Mouse (Mus musculus) stomach, embryonic 14.5 days (tissue): ENCODE data around the gene Gm32742. TPM values are rescaled to one million over a fixed set of nuclear protein-coding genes. Genes with fewer than 3 reads are reported as not detected.
"Not testable (repeated sequence)": the region's sequence is repeated elsewhere in the genome, so short reads cannot be mapped to it uniquely, and the experiment has no call there.

Experiments used
- ATAC-seq: fragments of 200-750 bp; cut with Nextera tagmentation; 2 replicates; pipeline ENCODE4 v1.8.0; 2017; ENCODE audit warnings: low read depth, moderate TSS enrichment; ENCODE audit not compliant: insufficient number of reproducible peaks, insufficient read depth, low FRiP score
- H3K27ac ChIP-seq: fragments of 300-500 bp; sonication (generic); 2 replicates; pipeline ENCODE4 v1.5.1; 2014; ENCODE audit warnings: mild to moderate bottlenecking, low read length, moderate library complexity, mixed read lengths
- H3K27me3 ChIP-seq: fragments of 300-500 bp; sonication (generic); 2 replicates; pipeline ENCODE4 v1.6.1; 2014; ENCODE audit warnings: low read length, control low read depth, mixed read lengths; ENCODE audit not compliant: control insufficient read depth, insufficient read depth
- H3K36me3 ChIP-seq: fragments of 300-500 bp; sonication (generic); 2 replicates; pipeline ENCODE4 v1.6.1; 2014; ENCODE audit warnings: mild to moderate bottlenecking, control low read depth, low read length, moderate library complexity, mixed read lengths; ENCODE audit not compliant: control insufficient read depth, insufficient read depth
- H3K4me1 ChIP-seq: fragments of 300-500 bp; sonication (generic); 2 replicates; pipeline ENCODE4 v1.6.1; 2014; ENCODE audit warnings: low read length, control low read depth, mixed read lengths; ENCODE audit not compliant: control insufficient read depth, insufficient read depth
- H3K4me2 ChIP-seq: fragments of 300-500 bp; sonication (generic); replicated peaks from 2 replicates; pipeline ENCODE4 v1.6.1; 2014; ENCODE audit warnings: low read depth, low read length, control low read depth
- H3K4me3 ChIP-seq: fragments of 300-500 bp; sonication (generic); 2 replicates; pipeline ENCODE4 v1.5.1; 2014; ENCODE audit warnings: low read depth, low read length, control low read depth
- H3K9ac ChIP-seq: fragments of 300-500 bp; sonication (generic); replicated peaks from 2 replicates; pipeline ENCODE4 v1.6.1; 2014; ENCODE audit warnings: low read depth, mild to moderate bottlenecking, control low read depth, low read length, moderate library complexity, mixed read lengths
- H3K9me3 ChIP-seq: fragments of 300-500 bp; sonication (generic); 2 replicates; pipeline ENCODE4 v1.6.1; 2016; ENCODE audit warnings: low read depth, low read length, control low read depth; ENCODE audit not compliant: control insufficient read depth
- WGBS: fragments of 180-500 bp; shearing (Covaris S2); extraction: QIAGEN DNeasy Blood & Tissue Kit; methylation state at CpG from one replicate; pipeline ENCODE4 v1.1.7; 2014; 5-methylcytosine and 5-hydroxymethylcytosine counted together
- polyA plus RNA-seq: library from polyadenylated mRNA; unstranded; fragments of >200 nt; fragmentation: Nextera tagmentation; extraction: Ambion mirVana; gene quantifications from 2 replicates; pipeline ENCODE4 v1.2.1, GENCODE M21; 2014

Gene Gm32742
- polyA plus RNA-seq, 1 experiment from 2014 or later, result 0.06 TPM

- WGBS, result 75% methylated on average over 1 of the region's 1 CpGs
- Histone ChIP-seq H3K36me3 (no peaks in the 10 kb centered on the region), H3K27ac (no peak overlapping the region), H3K4me1 (peaks cover 3% of the 10 kb centered on the region; the same call in 1 of the 2 replicates), H3K9ac (no peak overlapping the region), H3K4me2 (no peak overlapping the region), H3K27me3 (no peaks in the 10 kb centered on the region), H3K9me3 (no peaks in the 10 kb centered on the region), H3K4me3 (no peak overlapping the region)
- no peak for ATAC-seq
Measured at GRCm38 (mm10) chr9:51143437-51143836, 21.9 kb downstream of the Gm32742 start.

GRCm38 (mm10) chr9:51140711-51141110, 24.6 kb downstream of the Gm32742 start:
- WGBS, result 85% methylated on average over 3 of the region's 3 CpGs
- Histone ChIP-seq H3K9me3 (no peaks in the 10 kb centered on the region), H3K4me1 (no peaks in the 10 kb centered on the region), H3K4me2 (no peak overlapping the region), H3K36me3 (no peaks in the 10 kb centered on the region), H3K27me3 (no peaks in the 10 kb centered on the region), H3K4me3 (no peak overlapping the region), H3K27ac (no peak overlapping the region), H3K9ac (no peak overlapping the region)
- ATAC-seq, result no peak

DNA sequence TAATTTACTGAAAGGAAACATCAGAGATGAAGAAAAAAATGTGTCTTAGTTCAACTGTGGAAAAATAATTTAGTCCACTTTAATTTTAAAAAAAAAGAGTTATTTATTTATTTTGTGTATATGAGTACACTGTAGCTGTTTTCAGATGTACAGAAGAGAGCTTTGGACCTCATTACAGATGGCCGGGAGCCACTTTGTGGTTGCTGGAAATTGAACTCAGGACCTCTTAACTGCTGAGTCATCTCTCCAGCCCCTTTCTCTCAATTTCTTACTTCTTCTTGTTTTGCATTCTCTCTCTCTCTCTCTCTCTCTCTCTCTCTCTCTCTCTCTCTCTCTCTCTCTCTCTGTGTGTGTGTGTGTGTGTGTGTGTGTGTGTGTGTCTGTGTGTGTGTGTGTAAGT, 25.9 kb downstream of the Gm32742 start:
- not testable (repeated sequence) for H3K27ac ChIP-seq, H3K9me3 ChIP-seq, ATAC-seq, H3K36me3 ChIP-seq, H3K4me1 ChIP-seq, H3K9ac ChIP-seq, H3K4me3 ChIP-seq, H3K27me3 ChIP-seq, H3K4me2 ChIP-seq
- 77% methylated on average over 1 of the region's 1 CpGs for WGBS

GRCm38 (mm10) chr9:51138301-51138700, 27.0 kb downstream of the Gm32742 start:
- Histone ChIP-seq H3K4me3 (no peak overlapping the region), H3K36me3 (no peaks in the 10 kb centered on the region), H3K27me3 (no peaks in the 10 kb centered on the region), H3K4me1 (no peaks in the 10 kb centered on the region), H3K9me3 (no peaks in the 10 kb centered on the region), H3K27ac (no peak overlapping the region), H3K4me2 (no peak overlapping the region), H3K9ac (no peak overlapping the region)
- no peak for ATAC-seq
- WGBS, result 94% methylated on average over 1 of the region's 1 CpGs

GRCm38 (mm10) chr9:51137836-51138235, 27.5 kb downstream of the Gm32742 start:
- Histone ChIP-seq H3K4me2 (no peak overlapping the region), H3K27ac (no peak overlapping the region), H3K4me1 (no peaks in the 10 kb centered on the region), H3K27me3 (no peaks in the 10 kb centered on the region), H3K9me3 (no peaks in the 10 kb centered on the region), H3K36me3 (no peaks in the 10 kb centered on the region), H3K4me3 (no peak overlapping the region), H3K9ac (no peak overlapping the region)
- 83% methylated on average over 1 of the region's 1 CpGs for WGBS
- no peak for ATAC-seq

DNA sequence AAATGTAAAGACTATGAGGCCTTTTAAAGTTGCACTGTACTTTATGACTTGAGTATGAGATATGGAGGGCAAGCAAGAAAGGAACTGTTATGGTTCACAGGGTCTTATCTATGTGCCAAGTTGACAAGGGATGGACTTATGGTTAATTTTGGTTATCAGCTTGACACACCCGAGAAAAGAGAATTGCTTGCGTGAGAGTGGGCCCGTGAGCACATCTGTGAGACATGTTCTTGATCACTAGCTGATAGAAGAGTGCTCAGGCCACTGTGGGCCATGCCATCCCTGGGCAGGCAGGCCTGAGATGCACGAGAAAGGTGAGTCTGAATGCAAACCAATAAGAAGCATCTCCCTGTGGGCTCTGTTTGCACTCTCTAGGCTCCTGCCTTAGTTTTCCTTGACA, 27.9 kb downstream of the Gm32742 start:
- H3K27me3 ChIP-seq, result no peaks in the 10 kb centered on the region
- H3K27ac ChIP-seq, result no peak overlapping the region
- H3K9me3 ChIP-seq, result no peaks in the 10 kb centered on the region
- no peaks in the 10 kb centered on the region for H3K4me1 ChIP-seq
- no peaks in the 10 kb centered on the region for H3K36me3 ChIP-seq
- H3K4me2 ChIP-seq, result no peak overlapping the region
- ATAC-seq, result no peak
- WGBS, result 77% methylated on average over 4 of the region's 4 CpGs
- no peak overlapping the region for H3K4me3 ChIP-seq
- no peak overlapping the region for H3K9ac ChIP-seq

- no peak overlapping the region for H3K9ac ChIP-seq
- H3K27ac ChIP-seq, result no peak overlapping the region
- H3K4me2 ChIP-seq, result no peak overlapping the region
- no peak overlapping the region for H3K4me3 ChIP-seq
- H3K27me3 ChIP-seq, result no peaks in the 10 kb centered on the region
- ATAC-seq, result no peak
- no peaks in the 10 kb centered on the region for H3K36me3 ChIP-seq
- 56% methylated on average over 3 of the region's 3 CpGs for WGBS
- no peaks in the 10 kb centered on the region for H3K4me1 ChIP-seq
- no peaks in the 10 kb centered on the region for H3K9me3 ChIP-seq
Measured at GRCm38 (mm10) chr9:51136985-51137384, 28.3 kb downstream of the Gm32742 start.

DNA sequence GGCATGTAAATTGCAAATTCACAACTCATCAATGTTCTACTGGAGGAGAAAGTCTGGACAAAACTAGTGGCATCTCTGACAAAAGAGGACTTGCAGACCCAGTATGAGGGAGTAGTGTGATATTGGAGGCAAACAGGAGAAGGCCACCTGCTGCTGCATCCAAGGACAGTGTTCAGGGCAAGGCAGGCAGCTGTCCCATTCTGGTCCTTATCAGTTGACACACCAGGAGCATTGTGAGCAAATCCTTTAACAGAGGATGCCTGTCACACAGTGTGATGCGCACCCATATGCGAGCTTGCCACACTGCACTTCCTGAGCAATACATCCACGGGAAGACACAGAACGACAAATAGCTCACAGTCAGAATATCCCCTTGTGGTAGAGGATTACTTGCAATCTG, 50.5 kb downstream of the Gm32742 start:
- Histone ChIP-seq H3K36me3 (no peaks in the 10 kb centered on the region), H3K27me3 (no peaks in the 10 kb centered on the region), H3K27ac (no peak overlapping the region), H3K4me2 (no peak overlapping the region), H3K4me3 (no peak overlapping the region), H3K9ac (no peak overlapping the region), H3K9me3 (no peaks in the 10 kb centered on the region), H3K4me1 (no peaks in the 10 kb centered on the region)
- 69% methylated on average over 4 of the region's 4 CpGs for WGBS
- ATAC-seq, result no peak

DNA sequence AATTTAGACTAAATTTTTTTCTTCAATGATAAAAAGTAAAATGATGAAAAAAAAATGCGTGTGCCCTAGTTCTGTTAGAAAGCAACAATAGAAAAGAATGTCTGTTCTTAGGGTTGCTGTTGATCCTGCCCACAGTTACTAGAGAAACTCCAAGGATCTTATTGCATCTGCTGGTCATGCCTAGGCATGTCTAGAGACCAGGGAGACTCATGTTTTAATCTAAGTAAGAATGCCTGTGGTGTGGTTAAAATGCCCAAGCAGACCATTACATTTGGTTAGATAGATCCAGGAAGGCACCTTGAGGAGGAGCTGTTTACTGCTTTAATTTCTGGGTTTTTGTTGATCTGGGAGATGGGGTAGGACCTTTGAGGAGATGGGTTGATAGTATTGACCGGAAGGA, 59.6 kb downstream of the Gm32742 start:
- no peaks in the 10 kb centered on the region for H3K9me3 ChIP-seq
- no peak overlapping the region for H3K4me2 ChIP-seq
- no peaks in the 10 kb centered on the region for H3K27me3 ChIP-seq
- ATAC-seq, result no peak
- no peak overlapping the region for H3K9ac ChIP-seq
- no peaks in the 10 kb centered on the region for H3K36me3 ChIP-seq
- H3K4me3 ChIP-seq, result no peak overlapping the region
- no peaks in the 10 kb centered on the region; the same call in 1 of the 2 replicates for H3K4me1 ChIP-seq
- 71% methylated on average over 2 of the region's 2 CpGs for WGBS
- no peak overlapping the region for H3K27ac ChIP-seq
